Mouse (Mus musculus) megakaryocyte, embryonic 14.5 days (primary cell): ENCODE results near the gene Disc1.

ENCODE experiments used
- FLI1 ChIP-seq: IDR thresholded peaks from 2 replicates; pipeline ENCODE4 v1.6.1; 2012; ENCODE audit warnings: low read length, inconsistent platforms, mixed read lengths
- GATA1 ChIP-seq: IDR thresholded peaks from 3 replicates; pipeline ENCODE4 v1.6.1; 2012; ENCODE audit warnings: mixed read lengths, low read length, inconsistent platforms, borderline replicate concordance

GRCm38 (mm10) chr8:125037081-125037480 lies 16.9 kb upstream of the Disc1 start:
- TF ChIP-seq FLI1 (no peak), GATA1 (no peak)
